Mouse (Mus musculus) MEL (cell line): ENCODE data around the gene Iapp. TPM values are rescaled to one million over a fixed set of nuclear protein-coding genes. Genes with fewer than 3 reads are reported as not detected.

Experiments
- DNase-seq: peaks from one replicate; pipeline ENCODE4 v3.0.0; 2011; ENCODE audit warnings: low read depth, low spot score
- H3K27ac ChIP-seq: 2 replicates; pipeline ENCODE4 v1.5.1; 2012; ENCODE audit warnings: low read depth, mild to moderate bottlenecking, control low read depth, low read length, moderate library complexity; ENCODE audit not compliant: control insufficient read depth
- H3K27me3 ChIP-seq, 2 experiments: fragments of 150-350 bp in 1 of 2; sonication (generic) in 1 of 2; 2 replicates each; pipeline ENCODE4 v1.6.1; 2012; ENCODE audit warnings: low read length in 2 of 2, mild to moderate bottlenecking in 2 of 2, improper control_type of control experiment in 1 of 2, moderate library complexity in 1 of 2; ENCODE audit not compliant: insufficient read depth in 2 of 2, control insufficient read depth in 1 of 2
- H3K36me3 ChIP-seq, 2 experiments: 2 replicates each; pipeline ENCODE4 v1.6.1; 2012 to 2014; ENCODE audit warnings: low read length in 2 of 2, improper control_type of control experiment in 1 of 2, inconsistent platforms in 1 of 2, mild to moderate bottlenecking in 1 of 2; ENCODE audit not compliant: insufficient read depth in 2 of 2, control insufficient read depth in 1 of 2
- H3K4me1 ChIP-seq, 2 experiments: fragments of 150-350 bp in 1 of 2; sonication (generic) in 1 of 2; 2 replicates each; pipeline ENCODE4 v1.6.1; 2012; ENCODE audit warnings: low read length in 2 of 2, improper control_type of control experiment in 1 of 2, mild to moderate bottlenecking in 1 of 2; ENCODE audit not compliant: insufficient read depth in 2 of 2, control insufficient read depth in 1 of 2
- H3K4me3 ChIP-seq, 2 experiments: fragments of 150-350 bp in 1 of 2; sonication (generic) in 1 of 2; 2 replicates each; pipeline ENCODE4 v1.5.1; 2012; ENCODE audit warnings: low read depth in 2 of 2, low read length in 2 of 2, mild to moderate bottlenecking in 2 of 2, moderate library complexity in 2 of 2, control low read depth in 1 of 2, improper control_type of control experiment in 1 of 2; ENCODE audit not compliant: control insufficient read depth in 1 of 2, insufficient read depth in 1 of 2
- H3K79me2 ChIP-seq: 2 replicates; pipeline ENCODE4 v1.6.1; 2012; ENCODE audit warnings: mild to moderate bottlenecking, low read length, moderate library complexity; ENCODE audit not compliant: control insufficient read depth, poor library complexity, insufficient read depth
- H3K9ac ChIP-seq: 2 replicates; pipeline ENCODE4 v1.6.1; 2012; ENCODE audit warnings: low read depth, mild to moderate bottlenecking, control low read depth, low read length, moderate library complexity; ENCODE audit not compliant: control insufficient read depth, poor library complexity, severe bottlenecking
- H3K9me3 ChIP-seq: fragments of 150-350 bp; sonication (generic); replicated peaks from 2 replicates; pipeline ENCODE4 v1.6.1; 2012; ENCODE audit warnings: mild to moderate bottlenecking, low read length, improper control_type of control experiment, moderate library complexity; ENCODE audit not compliant: insufficient read depth
- CHD1 ChIP-seq: IDR thresholded peaks from 2 replicates; pipeline ENCODE4 v1.6.1; 2012; ENCODE audit warnings: low read depth, mild to moderate bottlenecking, inconsistent platforms, low read length, improper control_type of control experiment
- CHD2 ChIP-seq: IDR thresholded peaks from 2 replicates; pipeline ENCODE4 v1.6.1; 2011; ENCODE audit warnings: low read length, improper control_type of control experiment
- E2F4 ChIP-seq: IDR thresholded peaks from 2 replicates; pipeline ENCODE4 v1.6.1; 2011; ENCODE audit warnings: low read depth, low read length, improper control_type of control experiment, borderline replicate concordance
- ELF1 ChIP-seq: IDR thresholded peaks from 2 replicates; pipeline ENCODE4 v1.6.1; 2014; ENCODE audit warnings: low read depth, mild to moderate bottlenecking, inconsistent platforms, low read length, improper control_type of control experiment, moderate library complexity
- EP300 ChIP-seq, 2 experiments: IDR thresholded peaks; 2 replicates each; pipeline ENCODE4 v1.6.1; 2011; ENCODE audit warnings: improper control_type of control experiment in 2 of 2, low read length in 2 of 2, low read depth in 1 of 2, mild to moderate bottlenecking in 1 of 2
- ETS1 ChIP-seq: IDR thresholded peaks from 2 replicates; pipeline ENCODE4 v1.6.1; 2012; ENCODE audit warnings: low read depth, mild to moderate bottlenecking, inconsistent platforms, low read length, improper control_type of control experiment, moderate library complexity
- GABPA ChIP-seq: IDR thresholded peaks from 2 replicates; pipeline ENCODE4 v1.6.1; 2012; ENCODE audit warnings: low read depth, mild to moderate bottlenecking, inconsistent platforms, low read length, improper control_type of control experiment, moderate library complexity
- HCFC1 ChIP-seq: IDR thresholded peaks from 2 replicates; pipeline ENCODE4 v1.6.1; 2012; ENCODE audit warnings: low read depth, mild to moderate bottlenecking, inconsistent platforms, low read length, improper control_type of control experiment, moderate library complexity
- JUND ChIP-seq: IDR thresholded peaks from 2 replicates; pipeline ENCODE4 v1.6.1; 2011; ENCODE audit warnings: low read depth, mild to moderate bottlenecking, improper control_type of control experiment, low read length
- MAZ ChIP-seq: IDR thresholded peaks from 2 replicates; pipeline ENCODE4 v1.6.1; 2012; ENCODE audit warnings: low read depth, mild to moderate bottlenecking, inconsistent platforms, low read length, improper control_type of control experiment
- MEF2A ChIP-seq: IDR thresholded peaks from 2 replicates; pipeline ENCODE4 v1.6.1; 2014; ENCODE audit warnings: low read depth, mild to moderate bottlenecking, inconsistent platforms, low read length, improper control_type of control experiment; ENCODE audit not compliant: poor library complexity, insufficient replicate concordance, severe bottlenecking; ENCODE audit errors: extremely low read depth
- MXI1 ChIP-seq: IDR thresholded peaks from 2 replicates; pipeline ENCODE4 v1.6.1; 2011; ENCODE audit warnings: mild to moderate bottlenecking, low read depth, low read length, improper control_type of control experiment
- MYB ChIP-seq: IDR thresholded peaks from 2 replicates; pipeline ENCODE4 v1.6.1; 2011; ENCODE audit warnings: mild to moderate bottlenecking, low read depth, low read length, improper control_type of control experiment
- MYC ChIP-seq: IDR thresholded peaks from 2 replicates; pipeline ENCODE4 v1.6.1; 2011; ENCODE audit warnings: low read depth, mild to moderate bottlenecking, low read length, improper control_type of control experiment, moderate library complexity
- NELFE ChIP-seq: IDR thresholded peaks from 2 replicates; pipeline ENCODE4 v1.6.1; 2011; ENCODE audit warnings: low read depth, low read length, improper control_type of control experiment
- POLR2A ChIP-seq, 2 experiments: IDR thresholded peaks; 2 replicates each; pipeline ENCODE4 v1.6.1; 2011 to 2012; ENCODE audit warnings: low read length in 2 of 2, mild to moderate bottlenecking in 2 of 2, control low read depth in 1 of 2, improper control_type of control experiment in 1 of 2, low read depth in 1 of 2, moderate library complexity in 1 of 2; ENCODE audit not compliant: control insufficient read depth in 1 of 2, insufficient read depth in 1 of 2, poor library complexity in 1 of 2
- POLR2AphosphoS5 ChIP-seq: IDR thresholded peaks from 2 replicates; pipeline ENCODE4 v1.6.1; 2012; ENCODE audit warnings: low read depth, borderline replicate concordance, mild to moderate bottlenecking, inconsistent platforms, low read length, moderate library complexity, mixed read lengths
- RCOR1 ChIP-seq: IDR thresholded peaks from 2 replicates; pipeline ENCODE4 v1.6.1; 2012; ENCODE audit warnings: low read depth, mild to moderate bottlenecking, inconsistent platforms, low read length, improper control_type of control experiment
- SIN3A ChIP-seq: IDR thresholded peaks from 2 replicates; pipeline ENCODE4 v1.6.1; 2012; ENCODE audit warnings: low read length, improper control_type of control experiment, inconsistent platforms
- TAL1 ChIP-seq: IDR thresholded peaks from 2 replicates; pipeline ENCODE4 v1.6.1; 2012; ENCODE audit warnings: mild to moderate bottlenecking, inconsistent platforms, low read length, moderate library complexity, mixed read lengths
- TCF12 ChIP-seq: IDR thresholded peaks from 2 replicates; pipeline ENCODE4 v1.6.1; 2014; ENCODE audit warnings: low read depth, mild to moderate bottlenecking, inconsistent platforms, low read length, improper control_type of control experiment, moderate library complexity
- UBTF ChIP-seq: IDR thresholded peaks from 2 replicates; pipeline ENCODE4 v1.6.1; 2012; ENCODE audit warnings: low read depth, mild to moderate bottlenecking, inconsistent platforms, low read length, improper control_type of control experiment, moderate library complexity, borderline replicate concordance; ENCODE audit not compliant: insufficient read depth
- USF1 ChIP-seq: IDR thresholded peaks from 2 replicates; pipeline ENCODE4 v1.6.1; 2014; ENCODE audit warnings: low read depth, mild to moderate bottlenecking, inconsistent platforms, low read length, improper control_type of control experiment, moderate library complexity
- ZKSCAN1 ChIP-seq: IDR thresholded peaks from 2 replicates; pipeline ENCODE4 v1.6.1; 2012; ENCODE audit warnings: low read depth, mild to moderate bottlenecking, inconsistent platforms, low read length, improper control_type of control experiment, moderate library complexity
- ZMIZ1 ChIP-seq: IDR thresholded peaks from 2 replicates; pipeline ENCODE4 v1.6.1; 2012; ENCODE audit warnings: low read depth, mild to moderate bottlenecking, inconsistent platforms, low read length, improper control_type of control experiment, moderate library complexity
- polyA plus RNA-seq, 2 experiments: library from polyadenylated mRNA; stranded (reverse) in 1 of 2; unstranded in 1 of 2; fragments of >175 nt in 1 of 2; fragments of >200 nt in 1 of 2; gene quantifications; 2 replicates each; pipeline versions ENCODE4 v1.2.1 to v1.2.4; 2012; ENCODE audit warnings: low replicate concordance in 2 of 2, low read depth in 1 of 2; ENCODE audit not compliant: insufficient read length in 2 of 2, insufficient read depth in 1 of 2, missing spikeins in 1 of 2
- total RNA-seq: library from RNA; depleted of rRNA; stranded (reverse); fragments of 300-350 nt; gene quantifications from 2 replicates; pipeline ENCODE4 v1.2.3, GENCODE M21; 2012

Iapp gene
- total and polyA plus RNA-seq, 3 experiments = not detected

- Histone ChIP-seq H3K27ac (no peak overlapping the region), H3K36me3 (no peaks in the 10 kb centered on the region), H3K4me1 (no peaks in the 10 kb centered on the region), H3K9ac (no peak overlapping the region), H3K4me3 (no peak overlapping the region), H3K27me3 (no peaks in the 10 kb centered on the region; a peak in 1 of 4 replicates), H3K79me2 (no peaks in the 10 kb centered on the region), H3K9me3 (no peaks in the 10 kb centered on the region)
- TF ChIP-seq TAL1 = no peak
- no peak for TF ChIP-seq EP300 (IDR thresholded peaks at IDR 0.05; ENCODE audit: low read depth in 1 of 2, low read length in 2 of 2)
- no peak for TF ChIP-seq ZKSCAN1
- TF ChIP-seq ZMIZ1 = no peak
- TF ChIP-seq CHD2 = no peak
- TF ChIP-seq TCF12 = no peak
- TF ChIP-seq NELFE = no peak
- no peak for TF ChIP-seq JUND
- no peak for TF ChIP-seq MYB
- no peak for TF ChIP-seq POLR2A (IDR thresholded peaks at IDR 0.05; ENCODE audit: control insufficient read depth in 1 of 2, insufficient read depth in 1 of 2, low read depth in 1 of 2, low read length in 2 of 2, poor library complexity in 1 of 2)
- TF ChIP-seq POLR2AphosphoS5 = no peak
- DNase-seq = no peak
Measured at GRCm38 (mm10) chr6:142289413-142290118, 8.7 kb upstream of the Iapp start.

DNA sequence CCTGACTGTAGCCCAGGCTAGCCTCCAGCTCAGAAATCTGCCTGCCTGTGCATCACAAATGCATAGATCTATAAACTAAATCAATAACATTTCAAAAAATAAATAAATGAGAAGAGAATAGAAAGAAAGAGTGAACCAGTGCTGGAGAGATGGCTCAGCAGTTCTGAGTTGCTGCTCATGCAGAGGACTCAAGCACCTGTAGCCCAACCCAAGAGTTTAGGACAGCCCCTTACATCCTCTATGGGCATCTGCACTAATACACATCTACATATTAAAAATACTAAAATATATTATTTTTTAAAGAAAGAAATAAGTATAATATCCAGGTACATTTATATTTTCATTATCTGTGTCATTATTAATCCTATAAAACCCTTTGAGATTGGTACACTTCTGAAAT is 6.9 kb downstream of the Iapp start:
- DNase-seq = no peak
- no peak overlapping the region for H3K27ac ChIP-seq
- no peaks in the 10 kb centered on the region for H3K36me3 ChIP-seq
- no peaks in the 10 kb centered on the region for H3K9me3 ChIP-seq
- H3K9ac ChIP-seq = no peak overlapping the region
- no peaks in the 10 kb centered on the region for H3K79me2 ChIP-seq
- TF ChIP-seq SIN3A (no peak), POLR2A (IDR thresholded peaks at IDR 0.05; ENCODE audit: control insufficient read depth in 1 of 2, insufficient read depth in 1 of 2, low read depth in 1 of 2, low read length in 2 of 2, poor library complexity in 1 of 2) (no peak), RCOR1 (no peak), ETS1 (no peak), GABPA (no peak), HCFC1 (no peak), MAZ (no peak), MEF2A (no peak), UBTF (no peak), USF1 (no peak), ZMIZ1 (no peak), ELF1 (no peak), MYC (no peak), EP300 (IDR thresholded peaks at IDR 0.05; ENCODE audit: low read depth in 1 of 2, low read length in 2 of 2) (no peak), CHD1 (no peak), MXI1 (no peak), E2F4 (no peak)
- no peak overlapping the region for H3K4me3 ChIP-seq
- no peaks in the 10 kb centered on the region; a peak in 1 of 4 replicates for H3K27me3 ChIP-seq
- H3K4me1 ChIP-seq = no peaks in the 10 kb centered on the region
